In the genomic region with DNA sequence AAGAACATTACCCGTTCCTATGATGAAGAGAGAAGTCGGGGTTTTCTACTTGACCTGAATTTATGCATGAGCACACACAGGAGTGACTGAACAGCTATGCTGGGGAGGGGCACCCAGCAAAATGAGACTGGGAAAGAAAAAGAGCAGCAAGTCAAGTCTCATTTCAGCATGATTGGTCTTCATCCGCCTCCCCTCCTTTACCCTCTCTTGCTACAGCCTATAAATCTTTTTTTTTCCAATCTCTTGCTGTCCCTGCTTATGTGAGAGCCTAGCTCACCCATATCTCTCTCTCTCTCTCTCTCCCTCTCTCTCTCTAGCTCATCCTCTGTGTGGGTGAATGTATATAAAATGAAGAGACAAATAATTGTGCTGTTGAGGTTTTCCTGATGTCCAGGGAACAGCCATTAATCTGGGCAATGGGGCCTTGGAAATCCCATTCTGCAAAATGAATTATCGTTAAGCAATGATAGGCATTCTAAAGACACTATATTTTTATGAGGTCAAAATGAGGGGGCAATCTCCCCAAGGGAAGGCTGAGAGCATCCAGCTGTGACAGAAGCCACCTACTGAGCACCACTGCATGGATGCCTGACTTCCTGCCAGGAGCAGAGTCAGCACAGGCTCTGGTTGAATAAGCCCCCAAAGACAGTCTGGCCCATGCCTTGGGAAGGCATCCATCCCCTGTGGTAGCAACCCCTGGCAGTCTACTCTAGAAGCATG, we compare ENCODE assay signal across 9 mouse cellular contexts.
DNase-seq lines count a peak whose midpoint lies in the region; ATAC-seq lines count a peak whose summit lies in the region.
"Had no signal": no experiment of that assay in that cellular context is flagged by ENCODE, and none has a peak within 500 bp of the region (broad histone marks: within the 10 kb centered on the region; RNA-seq: fewer than 3 reads in every experiment).

No protein-coding gene starts in this region.

- no peaks in the 10 kb centered on the region for H3K36me3 ChIP-seq in intestine, embryonic 15.5 days
- no peaks in the 10 kb centered on the region for H3K36me3 ChIP-seq in midbrain, embryonic 11.5 days (ENCODE audit: control insufficient read depth, insufficient read depth, low read length)

- H3K27ac ChIP-seq in intestine, embryonic 15.5 days, result no peak overlapping the region
- peak overlapping the region; percentile 31 for H3K27ac ChIP-seq in midbrain, embryonic 11.5 days (ENCODE audit: low read depth, low read length)

- no peak overlapping the region for H3K9ac ChIP-seq in intestine, embryonic 15.5 days
- H3K9ac ChIP-seq in midbrain, embryonic 11.5 days (ENCODE audit: low read length), result 0 out of 2 replicates have a peak overlapping the region, but pooled peaks have one; percentile 7

- no peaks in the 10 kb centered on the region for H3K27me3 ChIP-seq in intestine, embryonic 15.5 days (replicated peaks)
- no peaks in the 10 kb centered on the region; the same call in 1 of the 2 replicates for H3K27me3 ChIP-seq in midbrain, embryonic 11.5 days (ENCODE audit: control insufficient read depth, insufficient read depth, low read length)
- H3K27me3 ChIP-seq: megakaryocyte, embryonic 14.5 days had no signal

- no peak overlapping the region for H3K4me3 ChIP-seq in intestine, embryonic 15.5 days (replicated peaks)
- H3K4me3 ChIP-seq in midbrain, embryonic 11.5 days (ENCODE audit: low read depth, low read length), result no peak overlapping the region
- H3K4me3 ChIP-seq: megakaryocyte, embryonic 14.5 days had no signal

- no peak overlapping the region for H3K4me2 ChIP-seq in intestine, embryonic 15.5 days (replicated peaks)
- H3K4me2 ChIP-seq in midbrain, embryonic 11.5 days, result no peak overlapping the region; the same call in 1 of the 2 replicates

- H3K9me3 ChIP-seq in intestine, embryonic 15.5 days, result no peaks in the 10 kb centered on the region
- H3K9me3 ChIP-seq in midbrain, embryonic 11.5 days (ENCODE audit: control insufficient read depth, low read length), result no peaks in the 10 kb centered on the region
- H3K9me3 ChIP-seq: megakaryocyte, embryonic 14.5 days had no signal

- ATAC-seq in intestine, embryonic 15.5 days, result peak; percentile 65
- peak; percentile 73 for ATAC-seq in midbrain, embryonic 11.5 days (ENCODE audit: low FRiP score)

- WGBS in intestine, embryonic 15.5 days, result 37% methylated on average over 4 of the region's 4 CpGs
- 25% methylated on average over 4 of the region's 4 CpGs for WGBS in midbrain, embryonic 11.5 days

- peak; percentile 27 for DNase-seq in 3T3-L1 (ENCODE audit: low read depth, low spot score)
- peak; percentile 67 for DNase-seq in embryo, embryonic 10.5 days (ENCODE audit: low spot score)
- no peak for DNase-seq in midbrain, embryonic 11.5 days (ENCODE audit: low spot score, missing footprints)
- no peak for DNase-seq in spleen, postnatal 14 days (ENCODE audit: low spot score in 2 of 2)
- DNase-seq in spleen, postnatal 10 days (ENCODE audit: low spot score in 2 of 2), result no peak
- no peak for DNase-seq in urinary bladder, adult 18-20 months (ENCODE audit: low spot score in 2 of 2)
- no peak for DNase-seq in B cell, adult 2 months

- peaks cover 19% of the 10 kb centered on the region for H3K4me1 ChIP-seq in intestine, embryonic 15.5 days (replicated peaks)
- H3K4me1 ChIP-seq in midbrain, embryonic 11.5 days (ENCODE audit: control insufficient read depth, insufficient read depth, low read length), result peaks cover 65% of the 10 kb centered on the region

Comparison
In these comparisons a context has a peak if more than half of its experiments do, and no peak if none do; other contexts are left out.
1. DNase-seq: peak in 3T3-L1 (single experiment) and embryo, embryonic 10.5 days (single experiment); none in midbrain, embryonic 11.5 days (single experiment), spleen, postnatal 14 days (0 of 2), spleen, postnatal 10 days (0 of 2), urinary bladder, adult 18-20 months (0 of 2) and B cell, adult 2 months (0 of 2).